Mouse (Mus musculus): ENCODE data around the gene Grb2.

- TF ChIP-seq POLR2A (IDR thresholded peaks at IDR 0.05; ENCODE audit: control insufficient read depth, extremely low read depth, insufficient read depth, low read length, poor library complexity) (no peak), CTCF (IDR thresholded peaks at IDR 0.05; ENCODE audit: borderline replicate concordance, control insufficient read depth, extremely low read depth, insufficient read depth, low read length, poor library complexity) (no peak)
Observed at GRCm38 (mm10) chr11:115751725-115752124, 43.3 kb upstream of the Grb2 start.
